Comparison of ENCODE assay signal across 21 mouse cellular contexts in genomic region chr11:29179319-29179718, GRCm38 (mm10). TPM values are rescaled to one million over a fixed set of nuclear protein-coding genes. Genes with fewer than 3 reads are reported as not detected.
A peak's percentile ranks its signal among the peaks of the same experiment; 100 is the strongest.
DNase-seq lines count a peak whose midpoint lies in the region; TF ChIP-seq lines count a peak whose summit lies in the region.
"Had no signal": no experiment of that assay in that cellular context is flagged by ENCODE, and none has a peak within 500 bp of the region (broad histone marks: within the 10 kb centered on the region; RNA-seq: fewer than 3 reads in every experiment).

No protein-coding gene starts in this region.

- H3K9ac ChIP-seq in CH12.LX (ENCODE audit: insufficient read depth, low read depth) (no peak overlapping the region), MEL (ENCODE audit: control insufficient read depth, low read depth, low read length, poor library complexity, severe bottlenecking) (no peak overlapping the region)
- H3K9ac ChIP-seq: embryonic facial prominence, embryonic 12.5 days; forebrain, embryonic 13.5 days; forebrain, embryonic 15.5 days; forebrain, postnatal 0 days had no signal

- TF ChIP-seq CTCF in CH12.LX (conservative IDR thresholded peaks at IDR 0.05 in 1 of 2, IDR thresholded peaks at IDR 0.05 in 1 of 2; ENCODE audit: low read depth in 2 of 2, low read length in 2 of 2) (no peak), MEL (IDR thresholded peaks at IDR 0.05 in 2 of 3, conservative IDR thresholded peaks at IDR 0.05 in 1 of 3; ENCODE audit: control insufficient read depth in 1 of 3, insufficient read depth in 1 of 3, low read depth in 2 of 3, low read length in 3 of 3, poor library complexity in 1 of 3, severe bottlenecking in 1 of 3) (no peak)

- H3K4me3 ChIP-seq in CH12.LX (replicated peaks in 1 of 3; ENCODE audit: low read depth in 2 of 3, low read length in 2 of 3, poor library complexity in 1 of 3) (no peak overlapping the region), MEL (ENCODE audit: control insufficient read depth in 1 of 2, insufficient read depth in 1 of 2, low read depth in 2 of 2, low read length in 2 of 2) (no peak overlapping the region)
- H3K4me3 ChIP-seq: embryonic facial prominence, embryonic 10.5 days; embryonic facial prominence, embryonic 12.5 days; forebrain, embryonic 13.5 days; forebrain, embryonic 15.5 days had no signal

- H3K27me3 ChIP-seq in CH12.LX (replicated peaks) (no peaks in the 10 kb centered on the region), MEL (ENCODE audit: control insufficient read depth in 1 of 2, insufficient read depth in 2 of 2, low read length in 2 of 2) (no peaks in the 10 kb centered on the region)
- H3K27me3 ChIP-seq: embryonic facial prominence, embryonic 12.5 days; forebrain, embryonic 13.5 days; forebrain, embryonic 15.5 days had no signal

- dilution Hi-C loops in CH12.LX (cut with MboI; ENCODE audit: extremely low pct_ligation_motif_present, extremely low pct_unique_long_range_greater_than_20kb, low sequenced_read_pairs): no loop called here

- no peak for TF ChIP-seq POLR2A in CH12.LX (IDR thresholded peaks at IDR 0.05; ENCODE audit: low read depth, low read length)
- no peak for TF ChIP-seq POLR2A in MEL (IDR thresholded peaks at IDR 0.05; ENCODE audit: control insufficient read depth in 1 of 2, insufficient read depth in 1 of 2, low read depth in 1 of 2, low read length in 2 of 2, poor library complexity in 1 of 2)

- in situ Hi-C loops in CH12.LX (cut with MboI; ENCODE audit: low pct_ligation_motif_present, low pct_unique_long_range_greater_than_20kb, low sequenced_read_pairs): no loop called here

- no peak for TF ChIP-seq RAD21 in CH12.LX (IDR thresholded peaks at IDR 0.05; ENCODE audit: low read depth, low read length)
- TF ChIP-seq RAD21 in MEL (IDR thresholded peaks at IDR 0.05; ENCODE audit: low read depth, low read length): no peak

- H3K9me3 ChIP-seq in CH12.LX (replicated peaks; ENCODE audit: low read length) (no peaks in the 10 kb centered on the region), MEL (replicated peaks; ENCODE audit: insufficient read depth, low read length) (no peaks in the 10 kb centered on the region)
- H3K9me3 ChIP-seq: embryonic facial prominence, embryonic 10.5 days; embryonic facial prominence, embryonic 12.5 days; forebrain, embryonic 13.5 days; forebrain, embryonic 15.5 days; G1E had no signal

- no peak overlapping the region for H3K4me2 ChIP-seq in CH12.LX (ENCODE audit: insufficient read depth, low read depth, poor library complexity, severe bottlenecking)
- H3K4me2 ChIP-seq: embryonic facial prominence, embryonic 12.5 days; forebrain, embryonic 13.5 days; forebrain, embryonic 15.5 days had no signal

- intact Hi-C loops in heart, postnatal 36 days (cut with DNase I): no loop called here

- TF ChIP-seq EP300 in CH12.LX (IDR thresholded peaks at IDR 0.05; ENCODE audit: low read length) (no peak), MEL (IDR thresholded peaks at IDR 0.05; ENCODE audit: low read depth in 1 of 2, low read length in 2 of 2) (no peak)

- H3K36me3 ChIP-seq in CH12.LX (replicated peaks in 1 of 2; ENCODE audit: control insufficient read depth in 1 of 2, insufficient read depth in 1 of 2, low read length in 1 of 2): peaks cover 21 to 55% of the 10 kb centered on the region in 2 experiments
- peaks cover 23 to 39% of the 10 kb centered on the region in 2 experiments for H3K36me3 ChIP-seq in MEL (ENCODE audit: control insufficient read depth in 1 of 2, insufficient read depth in 2 of 2, low read length in 2 of 2)

- H3K79me2 ChIP-seq in CH12.LX (replicated peaks; ENCODE audit: control insufficient read depth, extremely low read depth, insufficient read depth, poor library complexity, severe bottlenecking): peaks cover 30% of the 10 kb centered on the region
- H3K79me2 ChIP-seq in MEL (ENCODE audit: control insufficient read depth, insufficient read depth, low read length, poor library complexity): peaks cover 15% of the 10 kb centered on the region

- peak; percentile 12 for DNase-seq in heart, adult 11 months
- DNase-seq in heart, postnatal 36 days: no peak
- DNase-seq in CH12.LX (ENCODE audit: extremely low read depth): no peak
- no peak for DNase-seq in MEL (ENCODE audit: low read depth, low spot score)
- no peak for DNase-seq in right cerebral cortex, adult 2 months (ENCODE audit: low spot score in 2 of 2)
- DNase-seq: adrenal gland, adult 2 months; adrenal gland, postnatal 10 days; adrenal gland, postnatal 25 days; B cell, adult 2 months; cerebellum, adult 11 months; cerebellum, adult 18-20 months; cerebellum, adult 8-10 months; cerebellum, adult 9-11 months; cerebellum, postnatal 14 days; cerebellum, postnatal 36 days; forebrain, postnatal 0 days had no signal

- H3K27ac ChIP-seq in CH12.LX (ENCODE audit: insufficient read depth, low read depth) (no peak overlapping the region), MEL (ENCODE audit: control insufficient read depth, low read depth, low read length) (no peak overlapping the region)
- H3K27ac ChIP-seq: embryonic facial prominence, embryonic 10.5 days; embryonic facial prominence, embryonic 12.5 days; forebrain, embryonic 13.5 days; forebrain, embryonic 15.5 days had no signal

- peaks cover 0 to 21% of the 10 kb centered on the region in 2 experiments; a peak in 1 of 4 replicates for H3K4me1 ChIP-seq in CH12.LX (ENCODE audit: control insufficient read depth in 1 of 2, insufficient read depth in 2 of 2)
- H3K4me1 ChIP-seq in MEL (ENCODE audit: control insufficient read depth in 1 of 2, insufficient read depth in 2 of 2, low read length in 2 of 2): peaks cover 3 to 29% of the 10 kb centered on the region in 2 experiments; a peak in 3 of 4 replicates
- H3K4me1 ChIP-seq: embryonic facial prominence, embryonic 12.5 days had no signal

TF ChIP-seq in CH12.LX, 34 proteins besides CTCF, POLR2A, EP300 and RAD21:
- TF ChIP-seq ELF1 (IDR thresholded peaks at IDR 0.05; ENCODE audit: low read depth, low read length): no peak
- peak; percentile 90 for TF ChIP-seq MAFK (IDR thresholded peaks at IDR 0.05; ENCODE audit: insufficient replicate concordance, low read length)

TF ChIP-seq in MEL, 35 proteins besides CTCF, POLR2A, EP300 and RAD21:
- TF ChIP-seq POLR2AphosphoS2 (IDR thresholded peaks at IDR 0.05; ENCODE audit: low read length): no peak
- TF ChIP-seq RCOR1 (IDR thresholded peaks at IDR 0.05; ENCODE audit: low read depth, low read length): no peak
- peak; percentile 79 for TF ChIP-seq MAFK (IDR thresholded peaks at IDR 0.05; ENCODE audit: borderline replicate concordance, low read depth, low read length)
- no peak for TF ChIP-seq MAZ (IDR thresholded peaks at IDR 0.05; ENCODE audit: low read depth, low read length)

RNA-seq across cellular contexts. Expression of gene Ppp4r3b, which starts 6.6 kb away (rescaled TPM):
- total RNA-seq in heart, postnatal 36 days (2021): 10 to 100 TPM; 29.7 to 35.7 TPM
- total RNA-seq in CH12.LX (2012; rRNA removed): 95.5 and 104 TPM in 2 replicates
- total RNA-seq in CH12.LX (2014; rRNA removed): 127 and 161 TPM in 2 replicates
- 81.4 and 116 TPM in 2 replicates for polyA plus RNA-seq in CH12.LX (2012; ENCODE audit: insufficient read length, low read depth)
- total RNA-seq in MEL (2012; rRNA removed): 95.7 and 98.0 TPM in 2 replicates
- 100 to 1,000 TPM in 1 of 2 experiments, 10 to 100 TPM in 1; 58.9 to 145 TPM for polyA plus RNA-seq in MEL (2012; ENCODE audit: insufficient read depth in 1 of 2, insufficient read length in 2 of 2, low read depth in 1 of 2, low replicate concordance in 2 of 2, missing spikeins in 1 of 2)

RNA-seq across cellular contexts. Expression of gene Pnpt1, which starts 48.8 kb away (rescaled TPM):
- 10 to 100 TPM; 27.2 to 30.4 TPM for total RNA-seq in heart, postnatal 36 days (2021)
- total RNA-seq in CH12.LX (2012; rRNA removed) (65.5 and 73.9 TPM in 2 replicates), CH12.LX (2014; rRNA removed) (137 and 158 TPM in 2 replicates), MEL (2012; rRNA removed) (85.0 and 87.4 TPM in 2 replicates)
- polyA plus RNA-seq in CH12.LX (2012; ENCODE audit: insufficient read length, low read depth) (71.3 and 73.6 TPM in 2 replicates), MEL (2012; ENCODE audit: insufficient read depth in 1 of 2, insufficient read length in 2 of 2, low read depth in 1 of 2, low replicate concordance in 2 of 2, missing spikeins in 1 of 2) (10 to 100 TPM in 1 of 2 experiments, not detected in 1; 56.2 TPM)
